In genomic region chr5:103730142-103730541, GRCm38 (mm10) we compare ENCODE assay signal across 11 mouse cellular contexts.
"Had no signal": no experiment of that assay in that cellular context is flagged by ENCODE, and none has a peak within 500 bp of the region (broad histone marks: within the 10 kb centered on the region; RNA-seq: fewer than 3 reads in every experiment).

No protein-coding gene starts in this region.

- ATAC-seq: inflammation-experienced regulatory T-cells, adult 6 months had no signal

- H3K9ac ChIP-seq: kidney, embryonic 15.5 days; lung, embryonic 15.5 days; neural tube, embryonic 12.5 days had no signal

- DNase-seq: kidney, adult 18-20 months; kidney, postnatal 25 days; lung, postnatal 36 days; midbrain, embryonic 14.5 days; thymus, postnatal 36 days had no signal

- H3K4me3 ChIP-seq: kidney, embryonic 15.5 days; limb, embryonic 10.5 days; lung, embryonic 15.5 days; neural tube, embryonic 12.5 days had no signal

- H3K27ac ChIP-seq: kidney, embryonic 15.5 days; lung, embryonic 15.5 days; neural tube, embryonic 12.5 days had no signal

- H3K36me3 ChIP-seq: kidney, embryonic 15.5 days; limb, embryonic 10.5 days; lung, embryonic 15.5 days; neural tube, embryonic 12.5 days had no signal

- H3K9me3 ChIP-seq: kidney, embryonic 15.5 days; limb, embryonic 10.5 days; lung, embryonic 15.5 days; neural tube, embryonic 12.5 days had no signal

- H3K4me2 ChIP-seq: kidney, embryonic 15.5 days; liver, embryonic 11.5 days; lung, embryonic 15.5 days; neural tube, embryonic 12.5 days had no signal

- H3K27me3 ChIP-seq: kidney, embryonic 15.5 days; lung, embryonic 15.5 days; neural tube, embryonic 12.5 days had no signal
